Mouse (Mus musculus) MEL (cell line): ENCODE results near the gene Slc23a3.

Experiments
- BHLHE40 ChIP-seq: IDR thresholded peaks from 2 replicates; pipeline ENCODE4 v1.6.1; 2012; ENCODE audit warnings: low read depth, mild to moderate bottlenecking, inconsistent platforms, low read length, improper control_type of control experiment, borderline replicate concordance
- CTCF ChIP-seq, 3 experiments: IDR thresholded peaks in 2 of 3; conservative IDR thresholded peaks in 1 of 3; 2 replicates each; pipeline ENCODE4 v1.5.1; 2011 to 2012; ENCODE audit warnings: low read length in 3 of 3, low read depth in 2 of 3, mild to moderate bottlenecking in 2 of 3, improper control_type of control experiment in 1 of 3, inconsistent platforms in 1 of 3, mixed read lengths in 1 of 3, moderate library complexity in 1 of 3; ENCODE audit not compliant: control insufficient read depth in 1 of 3, insufficient read depth in 1 of 3, poor library complexity in 1 of 3, severe bottlenecking in 1 of 3
- E2F4 ChIP-seq: IDR thresholded peaks from 2 replicates; pipeline ENCODE4 v1.6.1; 2011; ENCODE audit warnings: low read depth, low read length, improper control_type of control experiment, borderline replicate concordance
- EP300 ChIP-seq, 2 experiments: IDR thresholded peaks; 2 replicates each; pipeline ENCODE4 v1.6.1; 2011; ENCODE audit warnings: improper control_type of control experiment in 2 of 2, low read length in 2 of 2, low read depth in 1 of 2, mild to moderate bottlenecking in 1 of 2
- GATA1 ChIP-seq: IDR thresholded peaks from 2 replicates; pipeline ENCODE4 v1.6.1; 2011; ENCODE audit warnings: low read depth, low read length, improper control_type of control experiment
- POLR2AphosphoS5 ChIP-seq: IDR thresholded peaks from 2 replicates; pipeline ENCODE4 v1.6.1; 2012; ENCODE audit warnings: low read depth, borderline replicate concordance, mild to moderate bottlenecking, inconsistent platforms, low read length, moderate library complexity, mixed read lengths
- RAD21 ChIP-seq: IDR thresholded peaks from 2 replicates; pipeline ENCODE4 v1.6.1; 2011; ENCODE audit warnings: mild to moderate bottlenecking, low read depth, low read length, improper control_type of control experiment
- TCF12 ChIP-seq: IDR thresholded peaks from 2 replicates; pipeline ENCODE4 v1.6.1; 2014; ENCODE audit warnings: low read depth, mild to moderate bottlenecking, inconsistent platforms, low read length, improper control_type of control experiment, moderate library complexity
- ZKSCAN1 ChIP-seq: IDR thresholded peaks from 2 replicates; pipeline ENCODE4 v1.6.1; 2012; ENCODE audit warnings: low read depth, mild to moderate bottlenecking, inconsistent platforms, low read length, improper control_type of control experiment, moderate library complexity
- ZMIZ1 ChIP-seq: IDR thresholded peaks from 2 replicates; pipeline ENCODE4 v1.6.1; 2012; ENCODE audit warnings: low read depth, mild to moderate bottlenecking, inconsistent platforms, low read length, improper control_type of control experiment, moderate library complexity
- ZNF384 ChIP-seq: IDR thresholded peaks from 2 replicates; pipeline ENCODE4 v1.6.1; 2012; ENCODE audit warnings: low read depth, mild to moderate bottlenecking, inconsistent platforms, low read length, improper control_type of control experiment

- TF ChIP-seq ZKSCAN1 (no peak), POLR2AphosphoS5 (no peak), GATA1 (no peak), CTCF (IDR thresholded peaks at IDR 0.05 in 2 of 3, conservative IDR thresholded peaks at IDR 0.05 in 1 of 3; ENCODE audit: control insufficient read depth in 1 of 3, insufficient read depth in 1 of 3, low read depth in 2 of 3, low read length in 3 of 3, poor library complexity in 1 of 3, severe bottlenecking in 1 of 3) (no peak), ZNF384 (no peak), ZMIZ1 (no peak), E2F4 (no peak), TCF12 (no peak), RAD21 (no peak), EP300 (IDR thresholded peaks at IDR 0.05; ENCODE audit: low read depth in 1 of 2, low read length in 2 of 2) (no peak), BHLHE40 (no peak)
These were observed 15.0 kb upstream of the Slc23a3 start for GRCm38 (mm10) chr1:75148727-75149126.
